Mouse (Mus musculus): ENCODE measurements around the gene Tex19.1. TPM values are rescaled to one million over a fixed set of nuclear protein-coding genes. Genes with fewer than 3 reads are reported as not detected.

The Tex19.1 gene
- polyA plus RNA-seq, 1 experiment from 2014 or later, result not detected

DNA sequence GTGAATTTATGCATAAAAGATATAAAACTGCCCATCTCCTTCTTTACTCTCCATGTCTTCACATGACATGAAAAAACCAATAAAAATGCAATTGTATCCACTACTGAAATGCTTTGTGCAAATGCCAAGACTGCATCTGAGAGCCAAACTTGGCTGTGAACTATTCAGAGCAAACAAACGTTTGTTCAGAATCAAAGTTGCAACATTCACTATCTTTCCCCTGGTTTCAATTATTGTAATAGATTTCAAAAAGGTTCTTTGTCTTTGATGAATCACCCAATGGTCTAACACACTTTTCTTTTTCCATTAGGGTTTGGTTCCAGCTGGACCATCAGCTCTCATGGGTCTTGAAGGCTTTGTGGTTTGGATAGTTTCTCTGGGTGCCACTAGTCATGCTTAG is 16.3 kb upstream of the Tex19.1 start:
- Histone ChIP-seq H3K27me3 (replicated peaks; ENCODE audit: control insufficient read depth, insufficient read depth, low read length) (no peaks in the 10 kb centered on the region), H3K4me1 (replicated peaks; ENCODE audit: control insufficient read depth, insufficient read depth, low read length) (no peaks in the 10 kb centered on the region), H3K4me2 (ENCODE audit: low read length) (no peak overlapping the region), H3K9ac (replicated peaks; ENCODE audit: low read depth, low read length) (no peak overlapping the region), H3K36me3 (ENCODE audit: control insufficient read depth, insufficient read depth) (no peaks in the 10 kb centered on the region), H3K27ac (ENCODE audit: low read length) (no peak overlapping the region), H3K9me3 (ENCODE audit: control insufficient read depth, low read length) (no peaks in the 10 kb centered on the region), H3K4me3 (replicated peaks; ENCODE audit: low read length) (no peak overlapping the region)
- 50% methylated on average over 1 of the region's 1 CpGs for WGBS
- no peak for ATAC-seq

DNA sequence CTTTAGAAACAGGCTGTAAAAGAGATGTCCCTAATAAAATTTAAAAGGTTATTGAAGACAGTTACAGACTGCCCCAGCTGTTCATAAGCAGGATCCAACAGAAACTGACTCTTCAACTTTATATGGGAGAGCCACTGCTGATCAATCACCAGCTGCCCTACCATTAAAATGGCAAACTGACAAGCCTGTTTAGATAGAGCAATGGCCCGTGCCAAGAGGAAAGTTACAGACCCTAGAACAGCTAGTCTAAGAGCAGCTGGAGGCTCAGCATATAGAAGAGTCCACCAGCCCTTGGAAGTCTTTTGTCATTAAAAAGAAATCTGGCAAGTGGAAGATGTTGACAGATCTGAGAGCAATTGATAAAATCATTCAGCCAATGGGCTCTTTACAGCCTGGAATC is 11.3 kb upstream of the Tex19.1 start:
- Histone ChIP-seq H3K27ac (ENCODE audit: low read length) (no peak overlapping the region), H3K9ac (replicated peaks; ENCODE audit: low read depth, low read length) (no peak overlapping the region), H3K4me2 (ENCODE audit: low read length) (no peak overlapping the region), H3K4me1 (replicated peaks; ENCODE audit: control insufficient read depth, insufficient read depth, low read length) (no peaks in the 10 kb centered on the region), H3K27me3 (replicated peaks; ENCODE audit: control insufficient read depth, insufficient read depth, low read length) (no peaks in the 10 kb centered on the region), H3K4me3 (replicated peaks; ENCODE audit: low read length) (no peak overlapping the region), H3K36me3 (ENCODE audit: control insufficient read depth, insufficient read depth) (no peaks in the 10 kb centered on the region), H3K9me3 (ENCODE audit: control insufficient read depth, low read length) (no peaks in the 10 kb centered on the region)
- WGBS, result 82% methylated on average over 1 of the region's 1 CpGs
- no peak for ATAC-seq

GRCm38 (mm10) chr11:121137682-121138081 is 8.3 kb upstream of the Tex19.1 start:
- H3K27me3 ChIP-seq (replicated peaks; ENCODE audit: control insufficient read depth, insufficient read depth, low read length), result no peaks in the 10 kb centered on the region
- no peak overlapping the region for H3K4me2 ChIP-seq (ENCODE audit: low read length)
- no peaks in the 10 kb centered on the region for H3K36me3 ChIP-seq (ENCODE audit: control insufficient read depth, insufficient read depth)
- ATAC-seq, result no peak
- no peak overlapping the region for H3K4me3 ChIP-seq (replicated peaks; ENCODE audit: low read length)
- no peak overlapping the region for H3K9ac ChIP-seq (replicated peaks; ENCODE audit: low read depth, low read length)
- H3K9me3 ChIP-seq (ENCODE audit: control insufficient read depth, low read length), result no peaks in the 10 kb centered on the region
- H3K27ac ChIP-seq (ENCODE audit: low read length), result no peak overlapping the region
- no peaks in the 10 kb centered on the region for H3K4me1 ChIP-seq (replicated peaks; ENCODE audit: control insufficient read depth, insufficient read depth, low read length)
- 90% methylated on average over 5 of the region's 5 CpGs for WGBS

DNA sequence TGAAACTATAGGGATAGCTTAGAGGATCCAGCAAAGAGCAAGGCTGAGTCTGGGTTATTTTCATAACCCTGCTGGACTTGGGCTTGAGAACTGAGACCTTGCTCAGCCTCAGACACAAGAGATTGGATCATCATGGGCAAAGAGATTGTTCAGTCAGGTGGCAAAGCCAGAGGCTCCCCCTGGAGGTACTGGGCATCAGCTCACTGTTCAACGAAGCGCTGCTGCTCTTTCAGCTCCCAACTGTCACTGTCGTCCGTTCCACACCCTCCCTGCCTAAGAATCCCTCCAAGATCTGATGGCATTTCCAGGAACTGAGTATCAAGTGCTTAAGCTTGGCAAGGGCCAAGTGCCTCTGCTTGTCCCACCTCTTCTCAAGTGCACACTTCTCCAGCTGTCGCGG is 7.2 kb upstream of the Tex19.1 start:
- Histone ChIP-seq H3K27ac (ENCODE audit: low read length) (no peak overlapping the region), H3K36me3 (ENCODE audit: control insufficient read depth, insufficient read depth) (no peaks in the 10 kb centered on the region), H3K4me1 (replicated peaks; ENCODE audit: control insufficient read depth, insufficient read depth, low read length) (no peaks in the 10 kb centered on the region), H3K27me3 (replicated peaks; ENCODE audit: control insufficient read depth, insufficient read depth, low read length) (no peaks in the 10 kb centered on the region), H3K9ac (replicated peaks; ENCODE audit: low read depth, low read length) (no peak overlapping the region), H3K9me3 (ENCODE audit: control insufficient read depth, low read length) (no peaks in the 10 kb centered on the region), H3K4me3 (replicated peaks; ENCODE audit: low read length) (no peak overlapping the region), H3K4me2 (ENCODE audit: low read length) (no peak overlapping the region)
- 49% methylated on average over 6 of the region's 6 CpGs for WGBS
- ATAC-seq, result no peak

DNA sequence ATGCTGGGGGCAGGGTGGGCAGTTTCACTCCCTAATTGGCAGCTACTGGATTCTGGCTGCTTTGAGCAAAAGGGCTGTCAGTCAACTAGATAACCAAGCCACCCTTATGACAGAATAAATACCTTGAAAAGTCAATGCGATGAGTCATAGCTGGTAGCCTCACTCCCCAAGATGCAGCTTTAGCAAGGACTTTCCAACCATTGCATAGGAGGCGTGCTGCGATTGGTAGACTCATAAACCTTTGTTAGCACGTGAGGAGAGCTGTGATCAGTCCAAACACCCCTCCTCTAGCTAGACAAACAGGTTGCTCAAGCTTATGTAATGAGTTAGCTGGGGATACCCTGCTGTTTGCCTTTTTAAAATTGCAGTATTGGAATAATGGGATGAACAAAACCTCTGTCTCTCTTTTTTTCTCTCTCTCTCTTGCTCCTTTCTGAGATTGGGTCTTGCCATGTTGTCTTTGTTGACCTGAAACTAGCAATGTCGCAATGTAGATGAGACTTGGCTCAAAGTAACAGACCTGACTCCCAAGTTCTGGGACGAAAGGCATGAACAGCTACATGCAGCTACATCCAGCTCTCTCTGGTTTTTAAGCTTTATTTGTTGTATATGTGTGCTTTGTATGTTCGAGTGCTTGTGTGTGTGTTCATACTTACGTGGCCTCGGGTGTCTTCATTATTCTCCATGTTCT is 2.5 kb upstream of the Tex19.1 start:
- WGBS, result 72% methylated on average over 9 of the region's 9 CpGs
- H3K4me1 ChIP-seq (replicated peaks; ENCODE audit: control insufficient read depth, insufficient read depth, low read length), result no peaks in the 10 kb centered on the region
- H3K36me3 ChIP-seq (ENCODE audit: control insufficient read depth, insufficient read depth), result no peaks in the 10 kb centered on the region
- no peaks in the 10 kb centered on the region for H3K9me3 ChIP-seq (ENCODE audit: control insufficient read depth, low read length)
- ATAC-seq, result no peak
- H3K4me3 ChIP-seq (replicated peaks; ENCODE audit: low read length), result no peak overlapping the region
- H3K27me3 ChIP-seq (replicated peaks; ENCODE audit: control insufficient read depth, insufficient read depth, low read length), result no peaks in the 10 kb centered on the region
- H3K27ac ChIP-seq (ENCODE audit: low read length), result no peak overlapping the region
- H3K4me2 ChIP-seq (ENCODE audit: low read length), result no peak overlapping the region
- no peak overlapping the region for H3K9ac ChIP-seq (replicated peaks; ENCODE audit: low read depth, low read length)

DNA sequence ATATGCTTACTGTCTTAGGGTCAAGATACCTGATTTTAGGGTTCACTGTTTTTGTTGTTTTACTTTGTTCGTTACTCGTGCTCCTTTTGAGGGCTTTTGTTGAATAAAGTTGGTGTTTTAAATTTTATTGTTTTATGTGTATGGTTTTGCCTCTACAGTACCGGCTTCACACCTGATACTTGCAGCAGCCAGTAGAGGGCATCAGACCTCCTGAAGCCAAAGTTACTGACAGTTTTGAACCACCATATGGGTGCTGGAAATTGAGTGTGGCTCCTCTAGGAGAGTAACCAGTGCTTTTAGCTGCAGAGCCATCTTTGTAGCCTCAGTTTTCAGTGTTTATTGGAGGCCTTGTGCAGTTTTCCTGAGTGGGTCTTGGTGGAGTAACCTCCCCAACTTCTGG is 2.2 kb downstream of the Tex19.1 start:
- no peak overlapping the region for H3K27ac ChIP-seq (ENCODE audit: low read length)
- no peaks in the 10 kb centered on the region for H3K4me1 ChIP-seq (replicated peaks; ENCODE audit: control insufficient read depth, insufficient read depth, low read length)
- no peaks in the 10 kb centered on the region for H3K9me3 ChIP-seq (ENCODE audit: control insufficient read depth, low read length)
- H3K4me2 ChIP-seq (ENCODE audit: low read length), result no peak overlapping the region
- H3K36me3 ChIP-seq (ENCODE audit: control insufficient read depth, insufficient read depth), result no peaks in the 10 kb centered on the region
- ATAC-seq, result no peak
- no peak overlapping the region for H3K9ac ChIP-seq (replicated peaks; ENCODE audit: low read depth, low read length)
- H3K4me3 ChIP-seq (replicated peaks; ENCODE audit: low read length), result no peak overlapping the region
- no peaks in the 10 kb centered on the region for H3K27me3 ChIP-seq (replicated peaks; ENCODE audit: control insufficient read depth, insufficient read depth, low read length)
- WGBS, result 88% methylated on average over 3 of the region's 3 CpGs

GRCm38 (mm10) chr11:121154203-121154602 is 8.3 kb downstream of the Tex19.1 start:
- no peak overlapping the region for H3K9ac ChIP-seq (replicated peaks; ENCODE audit: low read depth, low read length)
- no peak for ATAC-seq
- H3K4me1 ChIP-seq (replicated peaks; ENCODE audit: control insufficient read depth, insufficient read depth, low read length), result peaks cover 6% of the 10 kb centered on the region
- H3K27me3 ChIP-seq (replicated peaks; ENCODE audit: control insufficient read depth, insufficient read depth, low read length), result peaks cover 23% of the 10 kb centered on the region
- H3K4me3 ChIP-seq (replicated peaks; ENCODE audit: low read length), result no peak overlapping the region
- 14% methylated on average over 4 of the region's 4 CpGs for WGBS
- H3K27ac ChIP-seq (ENCODE audit: low read length), result no peak overlapping the region
- H3K9me3 ChIP-seq (ENCODE audit: control insufficient read depth, low read length), result no peaks in the 10 kb centered on the region
- no peaks in the 10 kb centered on the region for H3K36me3 ChIP-seq (ENCODE audit: control insufficient read depth, insufficient read depth)
- no peak overlapping the region for H3K4me2 ChIP-seq (ENCODE audit: low read length)

DNA sequence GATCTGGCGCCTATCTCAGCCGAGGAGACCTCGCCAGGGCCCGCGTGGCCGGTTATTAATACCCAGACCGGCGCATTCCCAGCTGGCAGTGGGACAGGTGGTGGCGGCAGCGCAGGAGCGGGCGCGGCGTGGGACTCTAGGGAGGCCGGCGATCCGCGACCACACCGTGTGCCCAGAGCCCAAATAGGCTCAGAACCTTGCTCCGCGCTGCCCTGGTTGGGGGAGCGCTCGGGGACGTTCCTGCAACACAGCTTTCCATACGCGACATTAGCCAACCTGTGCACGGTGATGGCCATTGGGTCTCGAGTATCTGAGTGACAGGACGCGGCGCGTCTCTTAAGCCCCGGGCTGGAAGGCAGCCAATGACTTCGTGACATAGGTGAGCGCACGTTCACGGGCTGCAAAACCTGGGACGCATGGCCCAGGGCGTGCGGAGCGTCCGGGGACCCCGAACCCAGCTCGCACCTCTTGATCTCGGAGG is 10.5 kb downstream of the Tex19.1 start:
- peak overlapping the region; percentile 72 for H3K4me2 ChIP-seq (ENCODE audit: low read length)
- H3K9me3 ChIP-seq (ENCODE audit: control insufficient read depth, low read length), result no peaks in the 10 kb centered on the region
- H3K27me3 ChIP-seq (replicated peaks; ENCODE audit: control insufficient read depth, insufficient read depth, low read length), result peaks cover 23% of the 10 kb centered on the region
- no peak overlapping the region for H3K27ac ChIP-seq (ENCODE audit: low read length)
- WGBS, result under 1% methylated on average over 44 of the region's 45 CpGs
- peak overlapping the region; percentile 58 for H3K9ac ChIP-seq (replicated peaks; ENCODE audit: low read depth, low read length)
- H3K36me3 ChIP-seq (ENCODE audit: control insufficient read depth, insufficient read depth), result no peaks in the 10 kb centered on the region
- peaks cover 6% of the 10 kb centered on the region for H3K4me1 ChIP-seq (replicated peaks; ENCODE audit: control insufficient read depth, insufficient read depth, low read length)
- peak overlapping the region; percentile 43 for H3K4me3 ChIP-seq (replicated peaks; ENCODE audit: low read length)
- ATAC-seq, result no peak

DNA sequence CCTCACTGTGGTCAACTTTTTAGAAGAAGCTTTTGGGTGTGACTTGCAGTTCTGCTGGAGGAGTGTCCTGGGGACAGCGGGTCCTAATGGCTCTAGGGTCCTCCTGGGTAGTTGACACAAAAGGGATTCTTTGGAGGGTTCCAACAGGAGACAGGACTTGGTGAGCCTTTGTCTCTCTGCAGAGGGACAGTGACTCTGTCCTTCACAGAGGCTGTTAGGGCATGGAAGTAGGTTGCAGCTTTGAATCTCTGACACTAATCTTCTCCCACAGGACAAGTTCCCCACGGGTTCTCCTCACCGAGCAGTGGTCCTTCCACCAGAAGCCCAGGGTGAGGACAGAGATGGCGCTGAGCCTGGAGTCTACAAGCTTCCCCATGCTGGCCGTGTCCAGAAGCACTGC is 14.0 kb downstream of the Tex19.1 start, which contains the start of gene Uts2r:
TSS of gene Uts2r (plus strand) at position 301 of the 400 bp plus-strand sequence.
- no peak within 1 kb of the TSS for H3K4me3 ChIP-seq (replicated peaks; ENCODE audit: low read length)
- WGBS, result 90% methylated on average over 5 of the region's 5 CpGs

More for the DNA sequence above, 14.0 kb downstream of the Tex19.1 start, which contains the start of gene Uts2r:
- Histone ChIP-seq H3K27me3 (replicated peaks; ENCODE audit: control insufficient read depth, insufficient read depth, low read length) (peaks cover 22% of the 10 kb centered on the region), H3K4me2 (ENCODE audit: low read length) (no peak within 1 kb of the TSS), H3K9me3 (ENCODE audit: control insufficient read depth, low read length) (no peaks in the 10 kb centered on the region), H3K9ac (replicated peaks; ENCODE audit: low read depth, low read length) (no peak within 1 kb of the TSS), H3K36me3 (ENCODE audit: control insufficient read depth, insufficient read depth) (no peaks in the 10 kb centered on the region), H3K4me1 (replicated peaks; ENCODE audit: control insufficient read depth, insufficient read depth, low read length) (peaks cover 6% of the 10 kb centered on the region), H3K27ac (ENCODE audit: low read length) (no peak within 1 kb of the TSS)
- ATAC-seq, result no peak

Measured in forebrain, embryonic 16.5 days (tissue).